Mouse (Mus musculus): ENCODE data around the gene Gm10643.

Gene Gm10643

DNA sequence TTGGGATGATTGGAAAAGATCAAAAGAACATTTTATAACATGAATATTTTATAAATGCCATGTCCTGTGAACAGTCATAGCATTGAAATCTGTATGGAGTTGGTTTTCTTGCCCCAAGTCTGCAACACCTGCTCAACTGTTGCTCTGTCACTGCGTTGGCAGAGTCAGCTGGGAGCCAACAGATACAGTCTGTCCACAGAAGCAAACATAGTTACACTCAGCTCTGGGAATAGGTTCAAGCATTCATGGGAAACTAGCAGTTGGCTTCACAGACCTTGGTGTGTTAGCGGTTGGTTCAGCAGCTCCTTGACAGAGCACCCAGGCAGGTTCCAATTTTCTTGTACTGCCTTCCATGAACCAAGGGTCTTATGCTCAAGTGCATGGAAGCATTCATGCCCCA lies 5.7 kb upstream of the Gm10643 start:
- DNase-seq (ENCODE audit: low spot score), result no peak

- no peak for DNase-seq (ENCODE audit: low spot score)
These were observed 5.3 kb upstream of the Gm10643 start for GRCm38 (mm10) chr8:84070241-84070640.

DNA sequence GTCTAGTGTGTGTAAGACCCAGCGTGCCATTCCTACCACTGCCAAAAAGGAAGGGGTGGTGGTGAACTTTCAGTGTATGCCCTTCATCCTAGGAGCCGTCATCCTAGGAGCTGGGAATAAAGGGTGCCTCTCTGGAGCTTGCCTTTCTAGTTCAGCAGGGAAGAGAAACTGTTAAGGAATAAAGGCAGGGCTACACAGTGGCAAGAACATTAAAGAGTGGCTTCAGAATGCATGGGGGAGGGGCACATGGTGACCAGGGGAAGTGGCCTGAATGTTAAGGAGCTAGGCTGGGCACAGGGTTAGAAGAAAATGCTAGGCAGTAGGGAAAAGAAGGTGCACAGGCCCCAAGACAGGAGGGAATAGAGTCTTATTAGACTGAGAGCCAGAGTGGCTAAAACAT lies 4.8 kb upstream of the Gm10643 start:
- DNase-seq (ENCODE audit: low spot score), result no peak

- DNase-seq (ENCODE audit: low spot score), result no peak
These were observed 4.2 kb upstream of the Gm10643 start for GRCm38 (mm10) chr8:84069169-84069568.

- no peak for DNase-seq (ENCODE audit: low spot score)
These were observed 3.5 kb upstream of the Gm10643 start for GRCm38 (mm10) chr8:84068316-84069035.

DNA sequence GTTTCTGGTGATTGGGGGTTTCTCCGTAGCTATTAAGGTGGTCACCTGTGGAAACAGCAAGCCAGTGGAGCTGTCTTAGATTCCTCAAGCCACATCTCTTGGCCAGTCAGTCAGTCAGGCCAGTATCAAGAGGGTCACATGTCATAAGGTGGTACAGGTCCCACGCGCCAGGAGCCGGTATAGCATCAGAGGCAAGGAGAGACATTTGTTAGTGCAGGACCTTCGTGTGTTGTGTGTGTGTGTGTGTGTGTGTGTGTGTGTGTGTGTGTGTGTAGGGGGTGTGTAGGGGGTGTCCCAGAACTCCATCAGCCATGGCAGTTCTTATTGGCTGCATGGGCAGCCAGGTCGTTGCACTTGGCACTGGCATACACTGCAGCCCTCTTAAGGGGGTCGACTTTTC lies 3.0 kb upstream of the Gm10643 start:
- no peak for DNase-seq (ENCODE audit: low spot score)

DNA sequence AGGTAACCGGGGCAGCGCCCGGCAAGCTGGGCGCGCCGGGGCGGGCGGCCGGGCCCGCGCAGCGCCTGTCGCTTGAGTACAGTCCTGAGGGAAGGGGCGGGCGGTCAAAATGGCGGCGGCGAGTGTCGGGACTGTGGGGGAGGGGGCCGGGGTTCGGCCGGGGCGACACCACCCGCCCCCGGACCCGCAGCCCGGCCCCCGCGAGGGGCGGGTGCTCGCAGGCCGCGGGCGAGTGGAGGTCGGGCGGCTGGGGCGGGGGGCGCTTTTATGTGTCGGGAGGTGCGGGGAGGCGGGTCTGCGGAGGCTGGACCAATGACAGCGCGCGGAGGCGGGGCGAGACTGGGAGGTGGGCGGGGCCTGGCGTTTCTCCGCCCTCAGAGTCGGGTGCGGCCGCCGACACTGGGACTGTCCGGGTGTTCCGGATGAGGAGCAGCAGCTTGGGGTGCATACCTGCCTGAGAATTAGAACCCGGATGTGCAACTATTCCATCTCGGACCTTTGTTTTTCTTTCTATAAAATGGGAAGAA lies 2.2 kb upstream of the Gm10643 start:
- peak; percentile 92 for DNase-seq (ENCODE audit: low spot score)

GRCm38 (mm10) chr8:84066291-84066930 lies 1.5 kb upstream of the Gm10643 start, which contains the start of gene Rfx1:
Rfx1 (plus strand) TSS chr8:84066834.
- peak; percentile 99 for DNase-seq (ENCODE audit: low spot score)

DNA sequence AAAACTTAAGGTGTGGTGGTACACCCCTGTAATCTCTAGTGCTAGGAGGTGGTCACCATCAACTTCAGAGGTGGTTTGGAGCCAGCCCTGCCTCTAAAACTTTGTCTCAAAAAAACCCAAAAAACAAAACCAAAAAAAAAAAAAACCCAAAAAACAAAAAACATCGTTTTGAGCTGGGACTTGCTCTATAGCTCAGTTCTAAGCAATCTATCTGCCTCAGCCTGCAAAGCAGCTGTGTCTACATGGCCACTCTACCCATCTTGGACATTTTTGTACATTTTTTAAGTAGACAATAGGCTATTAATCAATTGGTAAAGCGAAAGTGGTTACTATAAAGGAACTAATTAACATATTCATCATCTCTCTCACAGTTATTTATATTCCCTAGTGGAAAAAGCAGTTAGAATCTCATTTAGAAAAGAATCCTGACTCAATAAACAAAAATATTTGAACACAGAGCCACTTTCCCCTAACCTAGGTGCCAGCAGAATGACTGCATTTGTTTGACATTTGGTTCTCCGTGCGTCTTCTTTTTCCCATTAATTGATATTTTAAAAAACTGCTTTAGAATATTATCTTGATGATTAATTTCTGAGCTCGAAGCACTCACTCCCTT lies 628 bp upstream of the Gm10643 start:
- DNase-seq (ENCODE audit: low spot score), result no peak

DNA sequence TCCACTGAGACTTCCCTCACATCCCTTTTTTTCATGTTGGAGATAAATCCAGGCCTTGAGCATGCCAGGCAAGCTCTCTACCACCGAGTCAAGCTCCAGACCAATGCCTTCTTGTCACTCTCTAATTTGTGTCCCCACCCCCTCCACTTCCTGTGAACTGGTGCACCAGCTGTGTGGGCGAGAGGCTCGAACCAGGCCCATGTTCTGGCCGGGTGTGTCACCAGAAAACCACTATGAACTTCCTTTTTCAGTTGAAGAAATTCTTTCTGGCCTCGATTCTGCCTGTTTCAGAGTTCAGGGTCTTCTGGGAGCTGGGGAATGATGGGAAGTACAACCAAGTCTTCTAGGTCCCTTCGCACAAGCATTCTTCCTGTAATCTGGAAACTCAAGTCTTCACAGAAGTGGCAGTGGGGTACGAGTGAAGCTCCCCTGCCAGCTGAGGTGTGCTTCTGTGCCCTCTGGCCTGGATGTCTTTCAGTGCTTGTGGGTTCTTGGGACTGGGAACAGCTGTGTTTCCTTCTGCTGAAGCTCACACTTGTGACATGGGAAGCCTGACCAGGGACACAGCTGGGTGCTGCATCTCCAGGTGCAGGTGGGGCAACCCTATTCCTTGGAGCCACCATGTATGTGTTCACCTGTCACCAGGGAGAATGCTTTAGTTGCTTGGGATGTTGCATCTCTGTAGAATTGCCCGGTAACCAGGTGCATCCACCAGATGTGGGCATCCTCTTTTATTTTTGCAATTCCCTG lies 901 bp downstream of the Gm10643 start:
- DNase-seq (ENCODE audit: low spot score), result no peak

DNA sequence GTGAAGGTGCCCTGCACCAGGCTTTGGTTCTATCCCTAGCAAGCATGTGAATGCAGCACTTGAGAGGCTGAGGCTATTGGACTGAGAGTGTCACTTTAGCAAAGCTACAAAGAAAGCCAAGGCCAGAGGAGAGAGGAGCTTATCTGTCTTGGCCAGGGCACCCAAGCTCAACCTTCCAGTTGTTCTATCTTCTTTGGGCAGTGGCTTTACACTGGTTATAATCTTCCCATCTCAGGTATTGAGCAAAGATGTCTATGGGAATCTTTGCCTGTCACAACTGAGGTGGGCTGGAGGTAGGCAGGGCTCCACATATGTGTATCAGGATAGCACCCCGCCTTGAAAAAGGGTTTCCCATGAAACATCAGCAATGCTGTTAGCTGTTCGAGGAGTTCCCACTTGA lies 4.7 kb downstream of the Gm10643 start:
- no peak for DNase-seq (ENCODE audit: low spot score)

DNA sequence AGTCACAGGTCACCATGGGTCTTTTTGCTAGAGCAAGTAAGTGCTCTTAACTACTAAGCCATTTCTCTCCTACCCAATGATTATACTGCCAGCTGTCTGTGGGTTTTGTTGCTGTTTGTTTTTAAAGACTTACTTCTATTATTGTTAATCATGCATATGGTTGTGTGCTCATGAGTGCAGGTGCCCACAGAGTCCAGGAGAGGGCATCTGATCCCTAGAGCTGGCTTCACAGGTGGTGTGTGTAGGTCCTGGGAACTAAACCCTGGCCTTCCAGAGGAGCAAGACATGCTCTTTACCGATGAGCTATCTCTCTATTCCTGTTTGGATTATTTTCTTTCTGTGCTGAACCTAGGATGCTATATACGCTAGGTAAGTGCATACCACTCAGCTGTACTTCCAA lies 5.7 kb downstream of the Gm10643 start:
- no peak for DNase-seq (ENCODE audit: low spot score)

GRCm38 (mm10) chr8:84057827-84058226 lies 7.1 kb downstream of the Gm10643 start:
- no peak for DNase-seq (ENCODE audit: low spot score)

- DNase-seq (ENCODE audit: low spot score), result no peak
These were observed 11.7 kb downstream of the Gm10643 start for GRCm38 (mm10) chr8:84053229-84053628.

DNA sequence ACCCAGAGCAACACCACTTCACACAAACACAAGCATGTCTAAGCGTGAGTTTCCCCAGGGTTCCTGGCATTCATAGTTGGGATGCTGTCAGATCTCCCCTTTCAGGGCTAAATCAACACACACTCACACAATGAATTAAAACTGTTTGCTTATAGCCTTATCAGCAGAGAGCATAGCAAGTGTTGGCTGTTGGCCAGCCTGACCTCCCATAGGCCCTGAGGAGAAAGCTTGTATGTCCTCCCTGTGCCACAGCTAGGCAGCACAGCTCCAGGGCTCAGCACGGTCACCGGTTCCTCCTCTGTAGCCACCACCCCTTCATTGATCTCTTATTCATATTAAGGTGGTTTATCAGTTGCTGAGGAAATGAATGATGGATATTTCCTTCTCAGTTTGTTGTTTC lies 12.2 kb downstream of the Gm10643 start:
- DNase-seq (ENCODE audit: low spot score), result no peak

GRCm38 (mm10) chr8:84048171-84048570 lies 16.8 kb downstream of the Gm10643 start:
- DNase-seq (ENCODE audit: low spot score), result no peak

- DNase-seq (ENCODE audit: low spot score), result no peak
These were observed 18.4 kb downstream of the Gm10643 start for GRCm38 (mm10) chr8:84046505-84046904.

GRCm38 (mm10) chr8:84044900-84045299 lies 20.0 kb downstream of the Gm10643 start, which contains the start of gene Rln3:
Rln3 (minus strand) TSS chr8:84045000.
- no peak for DNase-seq (ENCODE audit: low spot score)

- DNase-seq (ENCODE audit: low spot score), result no peak
These were observed 20.8 kb downstream of the Gm10643 start for GRCm38 (mm10) chr8:84044103-84044502.

DNA sequence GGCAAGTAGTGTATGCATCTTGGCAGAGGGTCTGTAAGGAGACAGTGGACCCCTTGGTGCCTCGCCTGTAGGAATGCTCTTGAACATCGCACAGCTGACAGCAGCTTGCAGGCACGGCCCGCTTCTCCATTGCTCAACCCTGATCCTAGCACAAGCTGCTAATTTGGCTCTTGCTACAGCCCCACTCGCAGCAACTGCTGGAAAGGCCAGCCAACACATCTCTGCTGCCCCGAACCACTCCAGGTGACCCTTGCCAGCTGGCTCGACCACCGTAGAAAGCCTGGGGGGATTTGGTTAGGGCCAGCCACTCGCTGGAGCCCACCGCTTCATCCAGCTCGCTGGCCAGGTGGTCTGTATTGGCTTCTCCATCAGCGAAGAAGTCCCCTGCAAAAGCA lies 22.0 kb downstream of the Gm10643 start:
- no peak for DNase-seq (ENCODE audit: low spot score)

- DNase-seq (ENCODE audit: low spot score), result peak; percentile 85
These were observed 22.6 kb downstream of the Gm10643 start, which contains the start of gene Il27ra for GRCm38 (mm10) chr8:84042066-84042947. Il27ra (minus strand) TSS chr8:84042589.
